Mouse (Mus musculus) left cerebral cortex, adult 6 months (tissue): ENCODE data around the gene Stag1. TPM values are rescaled to one million over a fixed set of nuclear protein-coding genes. Genes with fewer than 3 reads are reported as not detected.

Source experiments
- long read RNA-seq, 2 experiments: library from polyadenylated mRNA; unstranded; transcript quantifications; one replicate each; pipeline ENCODE4 v2.0.0; 2019 to 2020
- polyA plus RNA-seq: library from polyadenylated mRNA; unstranded; fragments of <200 nt; fragmentation: Nextera tagmentation; gene quantifications from 2 replicates; pipeline ENCODE4 v1.2.3, GENCODE M21; 2021

The Stag1 gene
- polyA plus RNA-seq = 3.8 and 6.6 TPM in 2 replicates
- long read RNA-seq, experiment 1, full-length matches to known transcripts = 7 of 21 reads
- long read RNA-seq, experiment 1, partial matches to known transcripts = 8 of 21 reads
- long read RNA-seq, experiment 1, other reads (novel, unspliced or antisense) = 6 of 21 reads
- long read RNA-seq, experiment 2, transcript Stag1-217 (1 exons, 3,607 nt) = major isoform, 7 of 17 reads
- long read RNA-seq, experiment 2, partial matches to known transcripts = 1 of 17 reads
- long read RNA-seq, experiment 2, other reads (novel, unspliced or antisense) = 7 of 17 reads

DNA sequence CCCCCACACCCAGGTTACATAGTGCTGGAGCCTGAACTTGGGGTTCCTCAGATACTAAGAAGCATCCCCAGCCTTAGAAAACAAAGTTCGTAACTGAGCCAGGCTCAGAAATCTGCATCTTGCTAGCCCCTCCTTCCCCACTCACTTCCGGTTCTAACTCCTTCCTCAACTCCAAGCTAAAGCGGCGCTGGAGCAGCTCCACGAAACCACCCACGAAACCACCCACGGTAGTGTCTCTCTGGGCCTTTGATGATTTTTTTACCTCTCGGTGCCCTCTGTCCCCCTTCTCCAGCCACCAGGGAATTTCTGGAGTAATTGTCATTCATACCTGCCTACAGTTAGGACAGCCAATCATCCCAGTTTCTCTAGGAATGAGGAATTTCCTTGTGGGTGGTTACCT, at the start of gene Stag1:
Gene Stag1, plus strand, starts transcription at position 253 of the 400 bp plus-strand sequence.

GRCm38 (mm10) chr9:100570626-100571233, 26.9 kb upstream of the Stag1 start, which contains the start of gene Slc35g2:
Slc35g2 (minus strand) TSS chr9:100571090.

Other genes with a start within 250 kb of the Stag1 start
- 0.11 and 0.20 TPM in 2 replicates for gene Il20rb, start 111.0 kb upstream of the Stag1 start, polyA plus RNA-seq
- gene Nck1, start 51.7 kb upstream of the Stag1 start, polyA plus RNA-seq = 38.2 and 40.6 TPM in 2 replicates
- 26.1 and 30.2 TPM in 2 replicates for gene Slc35g2, start 26.7 kb upstream of the Stag1 start, polyA plus RNA-seq